Mouse (Mus musculus) 3T3-L1 (cell line): ENCODE results near the gene Zfp248.

Experiments
- DNase-seq: peaks from one replicate; pipeline ENCODE4 v3.0.0-alpha.2; 2015; ENCODE audit warnings: low read depth, low spot score

Zfp248 gene

DNA sequence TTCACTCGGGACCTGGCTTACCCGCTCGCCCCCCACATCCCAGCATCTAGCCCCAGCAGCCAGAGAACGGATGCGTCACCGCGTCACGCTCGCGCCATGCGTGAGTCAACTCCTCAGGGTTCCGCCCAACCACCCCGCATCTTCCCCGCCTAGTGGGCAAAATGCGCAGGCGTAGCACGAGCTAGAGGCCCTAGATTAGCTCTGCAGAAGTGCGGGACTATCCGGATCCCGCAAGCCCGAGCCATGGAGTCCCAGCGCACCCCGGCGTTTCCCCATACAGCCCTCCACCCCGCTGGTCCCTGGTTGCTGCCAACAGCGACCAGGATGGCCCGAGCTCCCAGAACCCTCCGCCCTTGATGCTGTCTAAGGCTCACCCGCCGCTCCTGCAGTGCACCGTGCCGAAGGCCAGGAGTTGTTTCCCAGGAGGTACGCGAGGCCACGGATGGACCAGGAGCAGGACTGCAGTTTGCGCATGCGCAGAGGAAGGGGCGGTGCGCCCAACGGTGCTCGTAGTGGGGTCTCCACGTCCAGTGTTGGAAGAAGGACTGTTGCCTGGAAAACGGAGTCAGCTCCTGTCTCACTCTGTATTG is at the start of gene Zfp248:
Zfp248 (minus strand) TSS at position 487 of the 590 bp plus-strand sequence.
- peak; percentile 95 for DNase-seq

DNA sequence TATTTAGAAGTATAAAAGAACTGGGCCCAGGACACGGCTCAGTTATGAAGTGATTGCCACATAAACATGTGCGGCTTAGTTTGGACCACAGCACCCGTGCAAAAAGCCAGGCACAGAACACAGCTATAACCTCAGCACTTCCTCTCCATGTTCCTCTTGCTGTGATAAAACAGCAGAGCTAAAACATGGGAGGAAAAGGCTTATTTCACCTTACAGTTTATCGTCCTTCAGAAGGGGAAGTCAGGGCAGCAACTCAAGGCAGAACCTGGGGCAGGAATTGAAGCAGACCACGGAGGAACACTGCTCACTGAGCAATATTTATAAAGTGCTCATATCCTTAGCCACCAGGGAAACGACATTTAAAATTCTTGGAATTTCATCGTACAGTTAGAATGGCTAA is 43.7 kb upstream of the Zfp248 start:
- no peak for DNase-seq

DNA sequence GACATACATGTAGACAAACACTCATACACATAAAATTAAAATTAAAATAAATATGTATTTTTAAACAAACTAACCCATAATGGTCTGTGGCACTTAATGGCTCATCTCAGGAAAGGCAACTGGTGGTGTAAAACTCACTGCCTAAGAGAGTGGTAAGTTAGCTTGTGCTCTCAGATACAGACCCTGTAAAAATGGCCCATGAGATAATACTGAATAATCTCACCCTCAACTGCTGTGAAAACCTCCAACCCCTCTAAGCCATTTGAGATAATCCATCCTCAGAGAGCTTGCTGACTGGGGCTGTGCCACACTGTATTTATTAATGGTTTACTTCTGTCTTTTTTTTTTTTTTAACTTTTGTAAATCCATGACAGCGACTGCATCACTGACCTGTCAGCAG is 26.8 kb upstream of the Zfp248 start:
- DNase-seq, result no peak

DNA sequence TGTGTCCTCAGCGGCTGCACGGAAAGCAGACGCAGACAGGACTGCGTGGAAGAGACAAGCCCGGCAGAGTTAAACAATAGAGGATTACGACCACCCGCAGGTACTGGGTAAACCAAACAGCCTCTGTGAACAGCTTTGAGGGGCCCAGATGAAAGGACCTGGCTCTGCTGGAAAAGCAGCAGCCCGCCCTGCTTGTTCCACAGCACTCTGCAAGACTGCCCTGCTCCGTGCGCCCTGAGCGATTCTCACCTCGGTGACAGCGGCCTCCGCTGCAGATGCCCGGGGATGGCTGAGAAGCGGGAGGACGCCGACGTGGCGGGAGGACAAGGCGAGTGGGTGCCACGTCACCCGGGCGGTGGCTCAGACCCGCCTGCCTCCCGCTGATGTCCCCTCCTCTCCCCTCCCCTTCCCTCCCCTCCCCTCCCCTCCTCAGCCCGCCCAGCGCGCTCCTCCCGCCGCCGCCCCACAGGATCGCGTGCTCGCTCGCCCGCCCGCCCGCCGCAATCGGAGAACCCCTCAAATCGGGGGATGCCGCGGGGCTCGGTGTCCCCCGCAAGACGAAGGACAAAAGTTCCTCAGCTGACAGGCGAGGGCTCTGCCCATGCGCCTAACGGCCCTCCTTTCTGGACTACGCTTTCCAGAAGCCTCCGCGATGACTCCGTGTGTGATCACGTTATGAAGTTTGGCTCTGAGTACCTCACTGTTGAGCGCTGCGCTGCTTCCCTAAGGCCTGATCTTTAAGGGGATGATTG is 23.8 kb upstream of the Zfp248 start, which contains the start of gene Zfp9:
Zfp9 (minus strand) TSS at position 364 of the 752 bp plus-strand sequence.
- peak; percentile 86 for DNase-seq

DNA sequence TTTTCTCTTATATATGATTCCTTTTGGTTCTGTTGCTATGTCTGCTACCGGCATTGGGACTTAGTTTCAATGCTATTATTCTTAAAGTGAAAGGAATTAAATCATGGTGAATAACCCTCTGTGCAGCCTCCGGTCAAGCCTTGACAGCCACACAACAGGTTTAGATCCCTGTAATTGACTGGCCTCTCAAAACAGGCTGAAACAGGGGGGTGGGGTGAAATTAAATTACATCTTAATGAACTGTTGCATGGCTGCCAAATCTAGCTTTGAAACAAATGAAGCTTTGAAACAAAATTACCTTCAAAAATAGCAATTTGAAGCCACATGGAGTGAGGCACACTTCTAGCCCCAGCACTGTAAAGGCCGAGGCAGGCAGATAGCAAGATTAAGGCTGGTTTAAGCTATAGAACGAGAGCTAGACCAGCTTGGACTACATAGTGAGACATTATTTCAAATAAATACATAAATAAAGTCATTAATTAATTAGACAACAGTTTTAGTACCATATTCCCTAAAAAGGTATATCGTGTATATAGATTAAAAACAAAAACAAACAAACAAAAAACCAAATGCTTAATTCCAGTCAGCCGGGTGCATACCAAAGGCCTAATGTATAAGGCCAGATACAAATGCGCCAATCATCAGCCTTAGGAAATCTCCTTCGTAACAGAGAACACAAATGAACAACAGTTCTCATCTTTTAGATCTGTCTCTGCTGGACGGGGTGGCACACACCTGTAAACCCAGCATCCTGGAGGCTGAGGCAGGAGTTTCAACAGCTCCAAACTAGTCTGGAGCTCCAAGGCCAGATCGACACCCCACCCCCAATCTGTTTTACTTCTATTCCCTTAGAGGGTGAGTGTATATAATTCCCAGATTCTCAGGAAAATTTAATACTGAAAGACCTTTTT is 22.8 kb upstream of the Zfp248 start:
- DNase-seq, result peak; percentile 69

DNA sequence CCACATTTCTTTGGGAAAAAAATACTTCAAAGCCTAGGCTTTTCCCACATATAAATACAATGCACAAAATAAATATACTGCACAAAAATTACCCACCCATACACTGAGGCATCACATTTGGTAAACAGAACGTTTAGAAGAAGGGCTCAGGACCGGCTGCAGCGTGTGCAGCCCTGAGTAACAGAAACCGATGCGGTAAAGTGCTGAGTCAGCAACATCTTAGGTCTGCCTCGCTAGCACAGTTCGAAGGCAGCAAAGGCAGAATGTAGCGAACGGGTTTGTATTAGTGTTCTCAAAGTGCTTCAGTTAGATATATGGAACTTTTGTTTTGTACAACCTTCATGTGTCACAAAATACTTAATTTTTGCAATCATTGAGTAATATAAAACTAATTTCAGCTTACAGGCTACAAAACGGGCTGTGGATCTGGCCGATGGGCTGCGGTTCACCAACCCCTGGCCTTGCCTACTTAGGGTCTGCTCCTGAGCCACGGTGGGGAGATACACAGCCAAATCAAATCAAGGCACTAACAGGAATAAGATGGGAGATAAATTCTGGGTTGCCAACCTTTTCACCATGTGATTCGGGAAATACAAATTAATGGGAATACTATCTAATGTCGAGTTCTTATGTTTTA is 6.9 kb upstream of the Zfp248 start:
- DNase-seq, result no peak

DNA sequence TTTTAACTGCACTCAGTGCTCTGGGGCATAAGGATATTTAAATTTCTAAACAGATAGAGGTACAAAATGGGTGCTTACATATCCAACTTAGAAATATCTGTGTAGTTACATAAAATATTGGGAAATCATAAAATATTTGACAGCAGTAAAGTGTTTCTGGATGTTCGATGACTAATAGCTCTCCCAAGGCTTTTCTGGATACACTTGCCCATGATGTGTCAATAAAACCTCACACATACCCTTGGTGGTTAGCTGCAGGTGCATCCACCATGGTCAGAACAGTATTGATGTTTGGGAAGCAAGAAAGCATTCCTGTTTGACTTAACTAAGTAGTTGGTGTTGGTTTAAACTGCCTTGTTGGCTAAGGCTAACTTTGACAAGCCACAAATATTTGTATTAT is 2.4 kb upstream of the Zfp248 start:
- no peak for DNase-seq

DNA sequence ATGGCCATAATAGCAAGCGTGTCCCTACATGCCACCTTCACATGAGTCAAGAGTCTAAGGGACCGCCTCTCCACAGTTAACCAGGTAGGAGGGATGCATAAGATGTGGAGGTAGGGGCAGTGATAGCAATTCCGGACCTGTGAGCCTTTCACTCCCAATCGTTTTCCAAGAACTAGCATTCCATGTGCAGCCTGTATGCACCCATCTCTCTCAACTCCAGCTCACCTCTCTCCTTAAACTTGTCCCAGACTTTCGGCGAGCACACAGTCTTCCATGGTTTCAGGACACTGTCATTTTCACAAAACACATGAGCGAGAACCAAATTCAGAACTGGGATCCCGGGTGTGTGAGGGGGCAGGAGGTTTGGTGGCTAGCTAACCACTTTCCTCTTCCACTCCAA is 876 bp downstream of the Zfp248 start:
- DNase-seq, result peak; percentile 40

DNA sequence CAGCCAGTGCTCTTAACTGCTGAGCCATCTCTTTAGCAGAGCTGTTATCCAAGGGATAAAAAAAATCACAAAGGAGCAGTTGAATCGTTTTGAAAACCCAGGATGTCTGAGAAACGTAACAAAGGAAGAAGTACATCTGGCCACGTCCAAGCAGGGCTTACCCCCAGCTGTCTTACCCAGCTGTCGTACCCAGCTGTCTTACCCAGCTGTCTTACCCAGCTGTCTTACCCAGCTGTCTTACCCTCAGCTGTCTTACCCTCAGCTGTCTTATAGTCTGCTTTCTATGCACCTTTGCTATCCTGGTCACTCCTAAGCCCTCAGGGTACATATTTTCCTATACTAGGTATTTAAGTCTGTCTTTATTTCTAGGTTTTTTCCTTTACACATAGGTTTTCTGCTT is 23.8 kb downstream of the Zfp248 start:
- DNase-seq, result no peak

DNA sequence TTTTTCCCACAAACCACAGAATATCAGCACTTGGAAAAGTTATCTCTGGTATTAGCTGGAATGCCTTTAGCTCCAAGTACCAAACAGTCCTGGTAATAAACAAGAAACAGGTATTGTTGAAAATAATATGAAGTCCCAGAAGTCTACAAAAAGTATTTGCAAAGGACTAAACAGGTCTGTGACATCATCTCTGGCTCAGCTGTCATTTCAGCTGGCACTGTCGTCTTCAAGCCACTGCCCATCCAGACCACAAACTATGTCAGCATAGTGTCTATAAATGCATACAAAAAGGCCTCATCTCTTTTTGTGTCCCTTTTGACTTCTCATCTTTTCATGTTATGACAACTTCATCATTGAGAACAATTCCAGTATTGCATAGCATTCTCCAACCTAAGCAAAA is 28.7 kb downstream of the Zfp248 start:
- no peak for DNase-seq

DNA sequence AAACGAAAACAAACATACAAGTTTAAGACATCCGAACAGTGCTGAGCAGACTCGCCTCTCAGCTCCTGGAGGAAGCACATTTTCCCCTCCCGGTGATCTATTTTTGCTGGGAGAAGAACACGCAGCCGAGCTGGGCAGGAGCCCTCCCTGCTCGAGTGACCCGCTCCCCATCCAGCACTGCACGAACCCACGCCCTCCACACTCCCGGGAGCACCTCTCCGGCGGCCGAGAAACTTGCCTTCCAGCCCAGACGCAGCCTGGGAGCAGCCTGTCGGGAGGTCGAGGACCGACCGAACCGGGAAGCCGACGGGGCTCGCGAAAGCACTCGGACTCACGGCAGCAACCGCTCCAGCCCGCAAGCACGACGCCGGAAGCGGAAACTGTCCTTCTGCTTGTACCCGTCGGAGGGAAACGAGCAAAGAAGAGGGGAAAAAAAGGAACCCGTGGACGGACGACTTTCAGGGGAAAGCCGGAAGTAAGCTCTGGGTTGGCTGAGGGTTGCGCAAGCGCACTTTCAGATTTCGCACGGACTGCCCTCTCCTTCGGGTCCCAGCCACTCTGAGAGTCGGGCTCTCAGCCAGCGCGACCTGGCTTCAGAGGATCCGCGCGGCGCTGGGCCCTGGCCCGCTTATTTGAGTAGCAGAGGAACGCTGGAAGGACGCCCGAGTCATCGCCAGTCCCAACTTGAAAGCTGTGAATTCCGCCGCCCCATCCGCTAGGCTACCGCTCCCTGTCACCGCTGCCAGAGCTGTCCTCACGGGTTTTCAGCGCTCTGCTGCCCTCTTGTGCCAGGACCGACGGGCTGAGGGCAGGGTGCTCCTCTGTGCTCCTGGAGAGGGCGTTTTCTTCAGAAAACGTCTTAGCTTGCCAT is 36.0 kb downstream of the Zfp248 start, which contains the start of gene Bms1:
Bms1 (minus strand) TSS at position 425 of the 871 bp plus-strand sequence.
- peak; percentile 98 for DNase-seq

DNA sequence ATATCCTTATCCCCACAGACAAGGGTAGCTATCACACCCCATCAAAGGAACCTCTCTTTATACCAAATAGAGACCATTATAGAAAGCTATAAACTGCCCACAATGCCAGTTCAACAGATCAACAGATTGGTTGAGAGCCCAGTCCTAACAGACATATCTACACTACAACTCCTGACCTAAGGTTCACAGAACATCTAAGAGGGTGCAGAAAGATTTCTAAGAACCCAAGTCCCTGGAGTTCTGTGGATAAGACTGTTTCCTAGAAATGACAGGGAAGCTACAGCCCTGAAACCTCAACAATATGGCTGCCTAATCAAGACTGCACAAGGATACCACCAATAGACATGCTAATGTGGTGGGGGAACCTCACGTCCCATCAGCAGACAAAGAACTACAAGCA is 44.9 kb downstream of the Zfp248 start:
- no peak for DNase-seq

DNA sequence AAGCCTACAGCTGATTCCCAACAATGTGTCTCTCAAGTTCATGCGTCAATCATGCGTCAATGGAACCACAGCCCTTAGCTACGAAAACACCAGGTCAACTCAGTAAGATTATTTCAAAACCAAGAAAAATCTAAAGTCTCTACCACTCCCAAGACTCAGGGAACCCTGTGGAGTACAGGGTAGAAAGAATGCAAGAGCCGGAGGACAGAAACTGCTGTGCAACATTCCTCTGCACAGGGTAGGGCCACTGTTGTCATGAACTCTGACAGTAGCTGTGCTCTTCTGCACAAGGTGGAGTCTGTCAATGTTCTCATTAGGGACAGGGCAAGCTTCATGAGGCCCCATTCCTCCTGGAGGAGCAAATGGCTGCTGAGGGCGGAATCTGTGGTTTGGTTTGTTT is 46.8 kb downstream of the Zfp248 start:
- DNase-seq, result no peak

DNA sequence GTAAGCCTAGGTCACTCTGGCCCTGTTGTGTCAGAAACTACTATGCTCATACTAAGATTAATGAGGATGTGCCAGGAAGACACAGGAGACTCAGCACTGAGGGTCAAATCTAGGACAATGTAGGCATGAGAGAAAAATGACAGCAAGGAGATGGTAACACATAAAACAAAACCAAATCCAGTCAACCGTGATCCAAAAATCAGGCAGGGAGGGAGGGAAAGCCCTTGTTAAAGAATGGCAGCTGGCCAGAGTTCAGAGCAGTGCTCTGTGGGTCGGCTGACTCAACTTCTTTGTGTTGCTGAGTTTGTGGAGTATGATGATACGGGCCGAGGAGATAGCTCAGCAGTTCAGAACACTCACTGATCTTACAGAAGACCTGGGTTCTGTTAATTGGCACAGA is 48.9 kb downstream of the Zfp248 start:
- peak; percentile 44 for DNase-seq

DNA sequence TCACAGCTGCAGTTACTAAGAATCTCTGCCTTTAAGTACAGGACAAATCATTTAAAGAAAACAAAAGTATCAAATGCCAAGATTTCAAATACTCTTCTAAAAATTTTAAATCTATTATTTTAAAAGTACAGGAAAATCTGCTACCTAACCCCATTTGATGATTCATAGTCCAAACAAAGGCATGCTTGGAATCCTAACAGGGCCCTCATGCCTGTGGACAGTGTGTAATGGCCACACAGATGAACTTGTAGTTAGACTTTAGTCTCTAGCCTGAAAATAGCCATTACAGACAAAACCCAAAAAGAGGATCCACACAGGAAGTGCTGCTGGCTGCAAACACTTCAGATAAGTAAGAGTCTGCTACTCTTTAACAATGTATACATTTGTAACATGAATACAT is 64.6 kb downstream of the Zfp248 start:
- DNase-seq, result peak; percentile 56

DNA sequence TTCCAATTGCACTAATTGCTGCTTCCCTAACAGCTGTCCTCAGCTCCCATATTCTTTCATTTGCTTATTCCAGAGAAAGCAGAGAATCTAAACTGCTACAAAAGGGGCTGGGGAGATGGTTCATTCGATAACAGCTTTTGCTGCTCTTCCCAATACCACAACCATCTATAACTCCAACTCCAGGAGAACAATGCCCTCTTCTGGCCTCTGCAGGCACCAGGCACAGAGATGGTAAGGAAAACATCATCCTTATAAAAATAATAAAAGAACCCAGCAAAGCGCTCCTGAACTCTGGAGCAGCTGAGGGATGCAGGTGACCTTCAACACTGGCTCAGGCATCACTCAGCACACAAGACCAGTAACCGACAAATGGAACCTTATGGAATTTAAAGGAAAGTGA is 69.4 kb downstream of the Zfp248 start:
- peak; percentile 17 for DNase-seq

DNA sequence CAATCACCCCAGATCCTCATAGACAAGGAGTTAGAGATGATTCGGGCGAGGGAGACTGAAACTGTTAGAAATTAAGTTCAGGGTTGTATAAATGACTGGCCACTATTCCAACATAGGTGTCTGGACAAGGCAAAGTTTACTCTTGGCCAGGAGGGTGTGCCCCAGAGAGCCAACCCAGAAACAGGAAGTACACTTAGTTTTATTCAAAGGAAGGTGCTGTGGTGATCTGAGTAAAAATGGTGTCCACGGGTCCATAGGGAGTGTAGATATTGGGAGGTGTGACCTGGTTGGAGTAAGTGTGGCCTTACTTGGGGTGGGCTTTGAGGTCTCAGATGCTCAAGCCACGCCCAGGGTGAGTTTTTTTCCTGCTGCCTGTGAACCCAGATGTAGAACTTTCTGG is 74.1 kb downstream of the Zfp248 start:
- no peak for DNase-seq

DNA sequence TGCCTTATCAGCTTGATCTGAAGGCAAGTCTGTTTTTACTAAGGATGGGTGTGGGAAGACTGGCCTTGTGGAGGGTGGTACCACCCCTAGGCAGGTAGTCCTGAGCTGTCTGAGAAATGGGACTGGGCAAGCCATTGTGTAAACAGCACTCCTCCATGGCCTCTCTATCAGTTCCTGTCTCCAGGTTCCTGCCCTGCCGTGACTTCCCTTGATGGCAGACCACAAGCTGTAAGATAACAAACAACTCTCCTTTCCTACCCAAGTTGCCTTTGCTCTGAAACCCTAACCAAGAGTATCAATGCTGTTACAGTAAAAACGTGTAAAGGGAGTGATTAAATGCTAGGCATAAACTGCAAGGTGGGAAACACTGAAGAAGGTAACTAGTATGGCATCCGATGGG is 74.7 kb downstream of the Zfp248 start:
- DNase-seq, result no peak

DNA sequence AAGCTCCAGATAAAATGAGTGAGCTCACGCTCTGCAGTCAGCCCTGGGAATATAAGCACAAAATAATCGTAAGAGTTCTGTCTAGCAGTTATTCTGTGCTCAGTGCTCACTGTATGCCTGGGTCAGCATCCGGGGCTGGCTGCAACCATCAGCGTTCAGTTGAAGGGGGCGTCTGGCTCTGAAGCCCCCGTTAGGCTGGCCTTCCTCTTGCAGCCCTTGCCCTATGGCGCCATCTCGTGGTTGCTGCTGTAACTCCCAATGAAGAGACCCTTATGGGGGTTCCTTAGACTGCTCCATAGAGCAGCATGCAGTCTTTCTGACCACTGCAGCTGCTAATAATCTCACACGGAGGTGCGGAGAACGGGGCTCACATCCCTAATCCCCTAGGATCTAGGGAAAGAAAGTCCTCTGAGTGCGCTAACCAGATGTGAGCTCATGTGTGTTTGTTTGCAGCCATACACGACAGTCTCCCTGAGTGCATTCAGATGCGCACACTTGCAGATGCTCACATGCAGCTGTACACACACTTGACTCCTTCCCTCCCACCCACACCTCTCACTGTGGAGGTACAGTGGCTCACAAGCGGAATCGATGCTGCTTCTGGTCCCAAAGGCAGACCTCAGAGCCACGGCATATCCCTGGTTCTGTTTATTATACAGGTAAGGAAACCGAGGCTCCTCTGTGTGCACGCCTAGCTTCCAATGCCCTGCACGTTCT is 75.7 kb downstream of the Zfp248 start:
- peak; percentile 71 for DNase-seq

DNA sequence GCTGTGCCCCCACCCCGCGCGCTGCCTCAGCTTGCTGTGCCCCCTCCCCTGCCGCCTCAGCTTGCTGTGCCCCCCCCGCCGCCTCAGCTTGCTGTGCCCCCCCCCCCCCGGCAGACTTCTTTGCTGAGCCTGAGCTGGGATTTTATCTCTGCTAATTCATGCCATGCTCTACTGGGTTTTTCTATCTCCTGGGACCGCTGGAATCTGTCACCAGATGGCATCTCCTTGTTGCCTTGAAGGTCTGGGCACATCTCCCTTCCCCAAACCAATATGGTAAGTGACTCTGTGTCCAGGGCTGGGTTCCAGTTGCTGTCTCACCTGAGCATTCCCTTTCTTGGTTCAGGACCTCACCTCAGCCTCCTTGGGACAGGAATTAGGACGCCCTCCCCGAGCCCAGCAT is 77.7 kb downstream of the Zfp248 start:
- no peak for DNase-seq
